Mouse (Mus musculus): ENCODE data around the gene Gbp8.
"Not testable (repeated sequence)": the region's sequence is repeated elsewhere in the genome, so short reads cannot be mapped to it uniquely, and the experiment has no call there.

Gene Gbp8

GRCm38 (mm10) chr5:105139409-105140088 is at the start of gene Gbp8, which contains the start of the genes Gbp9 and Gbp4:
Gbp8 (minus strand) TSS chr5:105139540.
Gbp9 (minus strand) TSS chr5:105139539.
Gbp4 (minus strand) TSS chr5:105139586.
- in situ Hi-C loops (cut with MboI, MseI) = loop anchor here (5.0 kb wide), 3 partner anchors 77 to 173 kb away; no protein-coding TSS in a partner anchor

- in situ Hi-C loops (cut with MboI, MseI) = no loop called here
Observed at GRCm38 (mm10) chr5:105181446-105181845, 42.1 kb upstream of the Gbp8 start.

GRCm38 (mm10) chr5:105156582-105156981 is 17.2 kb upstream of the Gbp8 start:
- in situ Hi-C loops (cut with MboI, MseI) = loop anchor here (5.0 kb wide), 1 partner anchor 74 kb away; no protein-coding TSS in a partner anchor

DNA sequence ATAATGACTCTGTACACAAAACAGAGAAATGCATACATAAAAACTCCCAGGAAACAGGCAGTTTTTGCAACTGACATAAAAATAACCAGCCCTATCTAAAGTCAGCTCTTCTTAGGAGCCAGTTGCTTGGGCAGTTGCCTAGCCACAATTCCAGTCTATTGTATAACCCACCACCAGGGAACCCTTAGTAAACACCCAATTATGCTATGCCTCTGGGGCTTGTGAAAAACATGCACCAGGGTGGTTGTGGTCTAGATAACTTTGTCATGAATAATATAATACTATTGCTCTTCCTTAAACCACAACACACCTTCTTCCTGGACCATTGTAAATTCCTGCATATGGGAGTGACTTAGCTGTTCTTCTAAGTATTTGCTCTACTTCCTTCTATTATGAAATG is 14.7 kb upstream of the Gbp8 start:
- in situ Hi-C loops (cut with MboI, MseI) = no loop called here

DNA sequence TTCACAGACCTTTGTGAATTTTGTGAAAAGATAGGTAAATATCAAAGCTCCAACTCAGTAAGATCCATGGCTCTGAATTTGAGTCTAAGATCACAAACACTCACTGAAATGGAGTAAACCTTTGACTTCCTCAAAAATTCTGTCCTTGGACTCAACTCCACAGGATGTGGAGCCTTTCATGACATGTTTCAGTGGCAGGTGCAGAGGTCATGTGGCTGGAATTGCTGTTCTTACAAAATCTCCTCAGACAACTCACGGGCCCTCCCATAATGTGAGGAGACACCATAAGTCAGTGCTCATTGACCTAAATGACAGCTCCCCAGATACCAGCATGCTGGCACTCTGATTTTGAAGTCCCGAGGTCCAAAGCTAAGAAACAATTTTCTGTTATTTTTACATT is 8.7 kb upstream of the Gbp8 start:
- in situ Hi-C loops (cut with MboI, MseI) = not testable (repeated sequence)

GRCm38 (mm10) chr5:105146447-105146846 is 7.1 kb upstream of the Gbp8 start:
- in situ Hi-C loops (cut with MboI, MseI) = no loop called here

DNA sequence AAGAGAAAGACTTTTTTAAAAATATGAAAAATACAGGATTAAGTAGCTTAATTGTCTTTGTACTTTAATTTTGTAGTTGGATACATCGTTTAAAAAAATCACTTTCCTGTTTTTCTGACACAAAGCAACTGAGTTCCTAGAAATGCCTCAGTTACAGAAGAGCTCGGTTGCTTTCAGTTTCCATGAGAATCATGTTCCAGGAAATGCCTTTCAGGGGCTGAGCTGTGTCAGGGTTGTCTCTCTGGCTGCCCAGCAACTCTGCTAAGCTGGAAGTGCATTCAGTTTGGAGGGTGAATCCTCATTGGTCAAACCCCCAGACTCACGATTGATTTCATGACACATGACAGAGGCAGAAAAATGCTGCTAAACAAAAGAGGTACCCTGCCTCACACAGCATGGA is 6.4 kb upstream of the Gbp8 start:
- in situ Hi-C loops (cut with MboI, MseI) = not testable (repeated sequence)

GRCm38 (mm10) chr5:105140089-105140810 is 910 bp upstream of the Gbp8 start:
- in situ Hi-C loops (cut with MboI, MseI) = loop anchor here (5.0 kb wide), 3 partner anchors 78 to 172 kb away; no protein-coding TSS in a partner anchor

- in situ Hi-C loops (cut with MboI, MseI) = no loop called here
Observed at GRCm38 (mm10) chr5:105138906-105139305, 434 bp downstream of the Gbp8 start.

GRCm38 (mm10) chr5:105136706-105137304 is 2.5 kb downstream of the Gbp8 start:
- in situ Hi-C loops (cut with MboI, MseI) = not testable (repeated sequence)

DNA sequence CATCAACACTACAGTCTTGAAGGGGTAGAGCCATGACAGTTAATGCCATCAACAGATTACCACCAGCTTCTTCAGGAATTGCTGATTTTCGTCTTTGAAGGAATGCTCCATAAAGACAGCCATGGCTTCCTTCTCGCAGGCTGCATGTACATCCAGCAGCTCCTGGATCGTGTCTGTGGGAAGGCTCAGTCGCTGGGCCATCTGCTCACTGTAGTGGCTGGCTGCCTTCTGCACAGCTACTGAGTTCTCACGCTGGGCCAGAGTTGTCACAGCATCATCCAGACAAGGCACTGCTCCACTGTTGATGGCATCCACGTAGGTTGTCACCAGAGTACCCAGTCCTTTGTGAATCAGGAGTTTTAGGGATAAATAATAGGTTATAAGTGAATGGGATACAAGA is 17.6 kb downstream of the Gbp8 start:
- in situ Hi-C loops (cut with MboI, MseI) = loop anchor here (10.0 kb wide), 1 partner anchor 67 kb away; no protein-coding TSS in a partner anchor

DNA sequence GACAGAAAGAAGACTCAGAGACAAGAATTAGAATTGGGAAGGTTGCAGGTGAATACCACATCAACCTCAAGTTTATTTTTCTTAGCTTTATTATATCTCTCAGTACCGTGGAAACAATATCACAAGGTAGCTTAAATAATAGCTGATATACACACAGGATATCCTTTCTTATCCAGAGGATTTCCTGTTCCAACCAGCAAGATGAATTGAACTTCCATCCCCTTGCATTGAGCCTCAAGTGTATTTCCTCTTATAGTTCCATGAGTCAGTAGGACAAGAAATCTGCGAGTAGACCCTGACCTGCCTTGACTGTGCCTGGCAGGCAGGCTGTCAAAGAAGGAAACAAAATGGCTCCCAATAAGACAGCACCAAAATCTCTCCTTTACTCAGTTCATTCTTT is 23.6 kb downstream of the Gbp8 start:
- in situ Hi-C loops (cut with MboI, MseI) = no loop called here

DNA sequence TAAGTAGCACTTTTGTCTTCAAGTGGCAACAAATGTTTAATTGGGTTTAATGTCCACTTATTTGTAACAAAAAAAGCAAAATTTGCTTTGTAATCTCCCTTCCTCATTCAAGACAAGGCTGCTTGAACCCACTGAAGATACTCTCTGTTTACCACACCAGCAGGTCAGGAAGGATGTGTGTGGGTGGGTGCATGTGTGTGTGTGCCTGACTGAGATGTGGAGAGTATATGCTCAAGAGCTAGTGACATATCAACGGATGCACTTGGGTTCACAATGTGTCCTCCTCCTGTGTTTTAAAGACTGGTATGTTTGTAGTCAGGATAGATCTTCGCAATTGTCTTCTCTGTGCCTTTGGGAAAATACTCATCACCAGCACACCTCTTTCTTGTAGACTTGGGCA is 24.6 kb downstream of the Gbp8 start:
- in situ Hi-C loops (cut with MboI, MseI) = loop anchor here (5.0 kb wide), 1 partner anchor 112 kb away; no protein-coding TSS in a partner anchor

GRCm38 (mm10) chr5:105113656-105114055 is 25.7 kb downstream of the Gbp8 start:
- in situ Hi-C loops (cut with MboI, MseI) = loop anchor here (5.0 kb wide), 1 partner anchor 111 kb away; no protein-coding TSS in a partner anchor

DNA sequence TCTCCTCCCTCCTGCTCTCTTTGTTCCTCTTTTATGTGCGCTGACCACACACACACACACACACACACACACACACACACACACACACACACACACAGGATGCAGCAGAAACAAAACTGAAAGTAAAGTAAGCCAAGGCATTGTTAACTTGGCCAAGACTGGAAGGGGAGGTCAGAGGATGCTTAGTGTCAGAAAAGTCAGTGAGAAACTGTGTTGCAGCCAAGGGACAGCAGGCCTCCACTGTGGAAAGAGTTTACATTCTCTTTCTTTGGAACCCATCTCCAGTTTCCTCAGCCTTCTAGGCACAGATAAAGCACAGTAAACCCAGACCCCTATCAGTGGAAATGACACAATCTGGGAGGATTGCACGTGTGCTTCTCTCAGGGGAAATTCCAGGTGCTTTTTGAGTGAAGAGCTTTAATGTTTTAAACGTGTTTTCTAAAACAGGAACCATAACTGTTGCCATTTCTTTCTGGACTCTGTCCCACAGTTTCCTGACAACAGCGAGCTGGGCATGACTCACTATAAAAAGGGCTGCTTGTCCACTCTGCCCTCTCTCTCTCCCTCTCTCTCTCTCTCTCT is 29.0 kb downstream of the Gbp8 start:
- in situ Hi-C loops (cut with MboI, MseI) = loop anchor here (5.0 kb wide), 1 partner anchor 108 kb away; no protein-coding TSS in a partner anchor

GRCm38 (mm10) chr5:105109775-105110174 is 29.6 kb downstream of the Gbp8 start:
- in situ Hi-C loops (cut with MboI, MseI) = loop anchor here (5.0 kb wide), 1 partner anchor 107 kb away; no protein-coding TSS in a partner anchor

DNA sequence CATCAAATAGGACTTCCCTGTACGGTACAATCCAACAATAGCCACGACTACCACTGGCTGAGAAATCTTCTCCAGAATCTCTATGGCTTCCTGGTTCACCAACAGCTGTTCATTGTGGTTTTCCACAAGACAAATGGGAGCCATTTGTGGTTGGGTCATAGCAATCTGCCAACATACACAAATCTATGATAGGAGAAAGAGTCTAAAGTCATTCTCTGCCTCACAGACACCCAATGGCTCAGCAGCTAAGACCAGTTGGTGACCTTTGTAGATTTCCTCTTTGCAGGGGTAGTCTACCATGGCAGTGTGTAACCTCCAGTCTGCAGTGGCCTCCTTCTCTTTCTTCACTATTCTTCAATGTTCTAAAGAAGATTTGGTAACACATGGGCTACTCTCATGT is 33.7 kb downstream of the Gbp8 start:
- in situ Hi-C loops (cut with MboI, MseI) = not testable (repeated sequence)

GRCm38 (mm10) chr5:105081900-105082299 is 57.4 kb downstream of the Gbp8 start:
- in situ Hi-C loops (cut with MboI, MseI) = loop anchor here (5.0 kb wide), 1 partner anchor 75 kb away; no protein-coding TSS in a partner anchor

DNA sequence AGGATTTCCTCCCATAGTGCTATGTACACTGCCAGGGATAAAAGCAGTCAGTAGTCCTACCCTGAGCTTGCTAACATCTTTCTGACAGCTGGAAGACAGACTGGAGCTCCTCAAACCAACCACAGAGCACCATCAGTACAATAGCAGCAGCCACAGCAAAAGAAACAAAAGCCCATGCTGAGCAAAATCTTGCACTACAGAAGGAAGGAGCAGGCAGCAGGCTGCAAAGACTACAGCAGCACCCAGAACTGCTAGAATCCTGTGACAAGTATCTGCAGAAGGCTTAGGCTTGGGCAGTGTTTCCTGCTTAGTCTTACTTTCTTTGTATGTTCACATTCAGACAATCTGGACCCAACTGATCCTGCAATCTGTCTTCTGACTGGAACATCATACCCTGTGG is 71.0 kb downstream of the Gbp8 start:
- in situ Hi-C loops (cut with MboI, MseI) = not testable (repeated sequence)

GRCm38 (mm10) chr5:105064443-105064842 is 74.9 kb downstream of the Gbp8 start:
- in situ Hi-C loops (cut with MboI, MseI) = loop anchor here (5.0 kb wide), 2 partner anchors 62 to 78 kb away; no protein-coding TSS in a partner anchor

DNA sequence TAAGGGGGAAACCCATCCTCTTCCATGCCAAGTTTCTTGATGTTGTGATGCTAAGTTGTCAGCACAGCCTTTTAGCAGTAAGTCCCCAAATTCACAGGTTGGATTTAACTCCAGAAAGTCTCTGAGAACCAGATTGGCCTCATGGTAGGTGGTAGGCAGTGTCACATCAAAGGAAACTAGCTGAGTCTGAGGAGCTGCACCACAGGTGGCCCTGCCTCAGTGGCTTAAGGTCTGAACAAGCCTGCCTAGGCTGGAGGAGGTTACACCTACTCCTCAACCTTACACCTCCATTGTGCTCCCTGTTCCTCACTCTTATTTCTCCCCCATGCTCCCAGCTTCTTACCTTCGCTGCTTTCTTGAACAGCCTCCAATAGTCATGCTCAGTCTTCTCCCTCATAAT is 76.0 kb downstream of the Gbp8 start:
- in situ Hi-C loops (cut with MboI, MseI) = loop anchor here (5.0 kb wide), 2 partner anchors 61 to 79 kb away; no protein-coding TSS in a partner anchor

All from T-helper 1 cell (primary cell).